Comparison of ENCODE assay signal across 8 mouse cellular contexts in the genomic region with DNA sequence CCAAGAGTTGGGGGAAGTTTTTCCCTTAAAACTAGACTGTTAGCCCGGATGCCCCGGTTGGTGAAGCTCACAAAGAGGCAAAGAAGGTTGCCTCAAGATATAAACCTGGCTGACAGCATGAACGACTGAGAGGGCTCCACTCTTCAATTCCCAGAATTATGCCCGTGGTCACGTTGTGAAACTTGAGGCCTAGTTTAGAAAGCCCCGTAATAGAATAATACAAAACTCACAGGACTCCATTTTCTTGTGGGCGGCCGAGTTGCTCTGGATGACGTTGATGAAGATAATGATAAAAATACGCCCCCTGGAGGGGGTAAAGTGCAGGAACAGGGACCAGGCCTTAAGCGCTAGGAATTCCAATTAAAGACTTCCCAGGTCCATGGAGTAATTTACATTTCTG. TPM values are rescaled to one million over a fixed set of nuclear protein-coding genes. Genes with fewer than 3 reads are reported as not detected.
DNase-seq lines count a peak whose midpoint lies in the region; ATAC-seq lines count a peak whose summit lies in the region.

No protein-coding gene starts in this region.

- peaks cover 8% of the 10 kb centered on the region for H3K4me1 ChIP-seq in midbrain, embryonic 13.5 days (replicated peaks)

- no peak for ATAC-seq in midbrain, embryonic 13.5 days
- no peak for ATAC-seq in CD4-positive, CD25-positive, alpha-beta regulatory T cell, adult 4 months

- peak; percentile 31 to 56 for DNase-seq in heart, adult 9 months (ENCODE audit: low spot score in 2 of 2)
- no peak for DNase-seq in heart, postnatal 25 days (ENCODE audit: low spot score)
- DNase-seq in forelimb bud, embryonic 11.5 days (ENCODE audit: low read depth, low spot score): peak; percentile 79
- DNase-seq in kidney, postnatal 36 days: peak; percentile 23 to 25
- DNase-seq in spleen, postnatal 10 days (ENCODE audit: low spot score in 2 of 2): no peak
- DNase-seq in right cerebral cortex, adult 2 months (ENCODE audit: low spot score in 2 of 2): no peak

- H3K9me3 ChIP-seq in midbrain, embryonic 13.5 days: no peaks in the 10 kb centered on the region

- no peak overlapping the region for H3K27ac ChIP-seq in midbrain, embryonic 13.5 days

- no peak overlapping the region for H3K9ac ChIP-seq in midbrain, embryonic 13.5 days (replicated peaks)

- intact Hi-C loops in heart, postnatal 25 days (cut with DNase I): no loop called here

- peaks cover 12% of the 10 kb centered on the region; the same call in 1 of the 2 replicates for H3K27me3 ChIP-seq in midbrain, embryonic 13.5 days

- peak overlapping the region; percentile 38 for H3K4me3 ChIP-seq in midbrain, embryonic 13.5 days (replicated peaks)

- 5% methylated on average over 11 of the region's 11 CpGs for WGBS in midbrain, embryonic 13.5 days

- H3K36me3 ChIP-seq in midbrain, embryonic 13.5 days: no peaks in the 10 kb centered on the region

- H3K4me2 ChIP-seq in midbrain, embryonic 13.5 days (replicated peaks): peak overlapping the region; percentile 62

RNA-seq across cellular contexts. Expression of a gene that starts 1.5 kb away (rescaled TPM):
- total RNA-seq in heart, postnatal 25 days (2021): 100 to 1,000 TPM; 176 to 187 TPM
- 54.7 and 72.3 TPM in 2 replicates for polyA plus RNA-seq in midbrain, embryonic 13.5 days (2015; fragmentation: Nextera tagmentation; extraction: Ambion mirVana)
- under 1 TPM in 1 of 2 experiments, not detected in 1; 0.14 TPM for polyA plus RNA-seq in CD4-positive, CD25-positive, alpha-beta regulatory T cell, adult 4 months (2017; shearing (Covaris generic))

Comparison
In these comparisons a context has a peak if more than half of its experiments do, and no peak if none do; other contexts are left out.
1. DNase-seq: peak in heart, adult 9 months (2 of 2), forelimb bud, embryonic 11.5 days (single experiment) and kidney, postnatal 36 days (2 of 2); none in heart, postnatal 25 days (single experiment), spleen, postnatal 10 days (0 of 2) and right cerebral cortex, adult 2 months (0 of 2).
2. RNA of a gene that starts 1.5 kb away (polyA plus RNA-seq): 54.7 to 72.3 TPM in midbrain, embryonic 13.5 days; 0.14 TPM in CD4-positive, CD25-positive, alpha-beta regulatory T cell, adult 4 months; every median in the first group is over 10 times any median in the second.